Mouse (Mus musculus): ENCODE results near the gene Nxph4.

Nxph4 gene

GRCm38 (mm10) chr10:127480833-127481813, 53.2 kb downstream of the Nxph4 start:
- peak; percentile 28 for DNase-seq

GRCm38 (mm10) chr10:127479131-127479530, 55.2 kb downstream of the Nxph4 start:
- peak; percentile 79 for DNase-seq

- DNase-seq = no peak
Observed at GRCm38 (mm10) chr10:127477301-127477700, 57.1 kb downstream of the Nxph4 start.

GRCm38 (mm10) chr10:127476541-127476940, 57.8 kb downstream of the Nxph4 start:
- DNase-seq = no peak

All from cerebellum, adult 9-10 months (tissue).